Mouse (Mus musculus) erythroblast, embryonic 14.5 days (primary cell): ENCODE data around the gene Lhx4. TPM values are rescaled to one million over a fixed set of nuclear protein-coding genes. Genes with fewer than 3 reads are reported as not detected.

Experiments used
- H3K27me3 ChIP-seq: 2 replicates; pipeline ENCODE4 v1.6.1; 2012; ENCODE audit warnings: inconsistent platforms; ENCODE audit not compliant: control insufficient read depth
- H3K36me3 ChIP-seq: 2 replicates; pipeline ENCODE4 v1.6.1; 2012; ENCODE audit warnings: mild to moderate bottlenecking, inconsistent platforms; ENCODE audit not compliant: control insufficient read depth
- H3K4me1 ChIP-seq: 2 replicates; pipeline ENCODE4 v1.6.1; 2012; ENCODE audit warnings: inconsistent platforms; ENCODE audit not compliant: control insufficient read depth
- H3K4me3 ChIP-seq: replicated peaks from 2 replicates; pipeline ENCODE3; 2012; ENCODE audit warnings: moderate library complexity, mild to moderate bottlenecking, inconsistent platforms
- H3K9me3 ChIP-seq: 2 replicates; pipeline ENCODE4 v1.6.1; 2012; ENCODE audit warnings: low read length, inconsistent platforms, mixed read lengths; ENCODE audit not compliant: control insufficient read depth
- GATA1 ChIP-seq: IDR thresholded peaks from 2 replicates; pipeline ENCODE4 v1.6.1; 2012; ENCODE audit warnings: low read length, inconsistent platforms, mixed read lengths
- TAL1 ChIP-seq: IDR thresholded peaks from 3 replicates; pipeline ENCODE4 v1.6.1; 2012; ENCODE audit warnings: low read length, inconsistent platforms, mixed read lengths
- polyA plus RNA-seq: library from polyadenylated mRNA; stranded (reverse); fragments of >175 nt; gene quantifications from 2 replicates; pipeline ENCODE4 v1.2.3, GENCODE M21; 2012

Gene Lhx4
- polyA plus RNA-seq, 1 experiment: not detected

- no peak for TF ChIP-seq TAL1
- peaks cover 3% of the 10 kb centered on the region for H3K4me1 ChIP-seq
- no peak overlapping the region for H3K4me3 ChIP-seq
- H3K36me3 ChIP-seq: no peaks in the 10 kb centered on the region
- peaks cover 97% of the 10 kb centered on the region for H3K27me3 ChIP-seq
- peaks cover 2% of the 10 kb centered on the region; the same call in 1 of the 2 replicates for H3K9me3 ChIP-seq
Measured at GRCm38 (mm10) chr1:155747011-155747410, 4.5 kb downstream of the Lhx4 start.

DNA sequence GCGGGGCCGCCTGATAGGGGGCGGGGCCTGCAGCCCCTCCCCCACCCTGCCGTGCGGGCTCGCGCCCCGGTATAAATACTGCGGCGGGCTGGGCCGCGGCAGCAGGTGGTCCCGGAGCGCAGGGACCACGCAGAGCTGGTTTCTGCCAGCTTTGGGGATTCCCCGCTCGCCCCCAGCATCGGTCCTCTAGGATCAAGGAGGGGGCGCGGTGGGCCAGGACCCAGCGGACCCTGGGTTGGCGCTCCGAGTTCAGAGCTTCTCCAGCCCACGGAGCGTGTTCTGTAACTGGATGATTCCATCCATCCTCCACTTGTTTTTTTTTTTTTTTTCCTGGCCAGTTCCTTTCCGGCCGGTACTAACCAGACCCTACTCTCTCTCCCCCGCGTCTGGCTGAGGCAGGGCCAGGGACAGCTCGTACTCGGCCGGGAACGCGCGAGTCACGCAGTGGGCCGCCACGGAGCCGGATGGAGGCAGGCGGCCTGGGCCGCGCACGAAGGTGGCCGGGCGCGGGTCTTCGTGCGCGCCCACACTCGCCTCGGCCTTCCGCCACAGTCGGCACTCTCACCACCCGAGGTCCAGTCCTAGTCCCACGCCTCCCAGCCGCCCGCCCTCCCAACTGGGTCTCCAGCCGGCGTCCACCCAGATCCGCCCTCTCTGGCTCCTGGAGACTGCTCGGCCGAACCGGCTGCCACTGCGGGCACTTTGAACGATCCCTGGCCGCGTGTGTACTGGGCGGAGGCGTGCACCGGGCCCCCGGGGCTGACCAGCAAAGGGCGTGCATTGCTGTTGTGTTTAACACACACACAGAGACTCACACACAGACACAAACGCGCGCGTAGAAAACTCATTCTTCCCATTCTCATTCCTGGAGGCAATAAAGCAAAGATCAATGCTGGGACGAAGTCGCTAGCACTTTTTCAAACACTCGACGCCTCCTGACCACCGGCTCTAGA, 8.8 kb downstream of the Lhx4 start:
- Histone ChIP-seq H3K36me3 (no peaks in the 10 kb centered on the region), H3K4me1 (peaks cover 3% of the 10 kb centered on the region), H3K27me3 (peaks cover 100% of the 10 kb centered on the region), H3K4me3 (no peak overlapping the region), H3K9me3 (peaks cover 2% of the 10 kb centered on the region; the same call in 1 of the 2 replicates)
- TF ChIP-seq TAL1 (no peak), GATA1 (no peak)

GRCm38 (mm10) chr1:155741988-155742387, 9.5 kb downstream of the Lhx4 start:
- H3K36me3 ChIP-seq: no peaks in the 10 kb centered on the region
- H3K9me3 ChIP-seq: peaks cover 6% of the 10 kb centered on the region; the same call in 1 of the 2 replicates
- peaks cover 100% of the 10 kb centered on the region for H3K27me3 ChIP-seq
- peaks cover 3% of the 10 kb centered on the region for H3K4me1 ChIP-seq
- no peak overlapping the region for H3K4me3 ChIP-seq
- TF ChIP-seq GATA1 (no peak), TAL1 (no peak)

DNA sequence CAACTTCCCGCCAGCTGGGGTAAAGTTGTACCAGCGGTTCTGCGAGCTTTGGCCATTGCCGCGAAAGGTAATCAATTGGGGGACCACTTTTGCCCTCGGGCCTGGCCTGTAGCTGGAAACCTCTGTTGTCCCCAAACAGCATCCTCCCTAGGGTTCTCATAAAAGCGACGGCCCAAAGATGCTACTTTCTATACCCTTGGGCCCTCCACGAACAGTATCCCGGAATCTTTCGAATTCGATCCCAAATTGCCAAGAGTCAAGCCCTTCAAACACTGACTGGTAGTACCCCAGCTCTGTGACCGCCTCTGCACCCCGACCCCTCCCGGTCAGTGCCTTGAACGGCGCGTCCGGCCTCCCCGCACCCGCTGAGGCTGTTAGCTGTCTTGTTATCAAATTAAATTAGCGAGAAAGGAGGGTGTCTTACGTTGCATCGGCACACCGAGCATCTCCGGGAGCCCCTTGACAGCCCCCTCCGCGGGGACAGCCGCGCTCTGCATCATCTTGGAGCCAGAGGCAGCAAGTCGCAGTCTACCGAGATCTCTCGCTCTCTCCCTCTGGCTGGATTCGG, 10.0 kb downstream of the Lhx4 start:
- no peak for TF ChIP-seq GATA1
- no peak for TF ChIP-seq TAL1
- peaks cover 100% of the 10 kb centered on the region for H3K27me3 ChIP-seq
- H3K4me3 ChIP-seq: no peak overlapping the region

DNA sequence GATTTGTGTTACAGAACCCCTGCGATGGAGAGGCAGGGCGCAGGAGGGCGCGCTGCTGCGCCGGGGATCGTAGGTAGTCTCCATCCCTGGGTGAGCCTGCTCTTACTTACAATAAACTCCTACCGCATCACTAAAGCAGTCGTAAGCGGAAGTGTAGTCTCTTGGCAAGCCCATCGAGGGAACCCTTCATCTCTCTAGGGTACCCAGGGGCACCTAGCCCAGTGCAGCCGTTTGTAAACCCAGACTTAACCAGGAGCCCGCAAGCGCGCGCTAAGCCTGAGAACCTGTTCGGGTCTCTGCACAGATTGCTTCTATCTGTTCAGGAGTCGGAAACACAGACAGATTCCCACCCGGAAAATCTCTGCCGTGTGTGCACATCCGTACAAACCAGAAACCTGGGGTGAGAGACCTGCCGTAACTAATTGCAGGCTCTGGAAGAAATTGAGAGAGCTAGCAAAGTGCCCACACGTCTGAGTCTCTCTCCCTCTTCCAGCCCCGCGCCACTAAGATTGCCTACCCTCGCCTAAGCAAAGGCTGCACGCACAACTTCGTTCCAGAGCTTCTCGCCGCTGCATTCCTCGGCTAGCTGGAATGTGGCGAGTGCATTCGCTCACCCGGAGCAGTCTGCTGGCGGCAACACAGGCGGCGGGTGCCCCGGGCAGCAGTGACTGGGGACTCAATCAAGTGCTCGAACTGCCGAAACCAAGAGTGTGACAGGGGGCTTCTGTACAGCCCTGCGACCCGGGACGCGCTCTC, 10.7 kb downstream of the Lhx4 start:
- Histone ChIP-seq H3K9me3 (peaks cover 10% of the 10 kb centered on the region; the same call in 1 of the 2 replicates), H3K4me3 (no peak overlapping the region), H3K27me3 (peaks cover 100% of the 10 kb centered on the region), H3K4me1 (peaks cover 3% of the 10 kb centered on the region), H3K36me3 (no peaks in the 10 kb centered on the region)
- TF ChIP-seq GATA1 (no peak), TAL1 (no peak)

More for the DNA sequence above, 10.0 kb downstream of the Lhx4 start:
- Histone ChIP-seq H3K4me1 (peaks cover 3% of the 10 kb centered on the region), H3K9me3 (peaks cover 8% of the 10 kb centered on the region; the same call in 1 of the 2 replicates), H3K36me3 (no peaks in the 10 kb centered on the region)

DNA sequence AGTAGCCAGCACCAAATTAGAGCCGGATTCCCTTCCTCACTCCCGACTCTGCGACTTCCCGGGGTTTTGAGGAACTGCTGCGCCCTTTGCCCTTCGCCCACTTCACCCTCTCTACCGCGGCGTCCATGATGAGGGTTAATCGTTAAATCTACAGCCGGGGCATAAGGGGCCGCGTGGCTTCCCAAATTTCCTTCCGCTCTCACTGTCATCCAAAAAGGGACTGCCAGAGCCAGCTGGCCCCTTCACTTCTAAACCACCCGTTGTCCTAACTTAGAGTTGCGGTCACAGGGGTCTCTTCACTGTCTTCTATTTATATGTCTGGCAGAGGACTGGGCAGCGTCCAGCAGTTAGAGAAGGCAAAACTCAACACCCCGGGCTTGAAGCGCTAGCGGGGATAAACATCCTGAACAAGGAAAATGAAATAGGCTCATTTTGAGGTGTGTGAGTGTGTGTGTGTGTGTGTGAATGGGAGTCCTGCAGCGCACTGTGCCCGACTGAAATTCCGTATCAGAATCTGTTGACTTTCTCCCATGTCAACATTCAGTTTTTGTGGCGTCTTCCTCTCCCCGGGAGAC, 13.6 kb downstream of the Lhx4 start:
- TF ChIP-seq TAL1: no peak
- TF ChIP-seq GATA1: no peak
- peaks cover 10% of the 10 kb centered on the region; the same call in 1 of the 2 replicates for H3K9me3 ChIP-seq
- H3K36me3 ChIP-seq: no peaks in the 10 kb centered on the region
- H3K4me3 ChIP-seq: no peak overlapping the region
- H3K4me1 ChIP-seq: peaks cover 3% of the 10 kb centered on the region
- H3K27me3 ChIP-seq: peaks cover 100% of the 10 kb centered on the region

DNA sequence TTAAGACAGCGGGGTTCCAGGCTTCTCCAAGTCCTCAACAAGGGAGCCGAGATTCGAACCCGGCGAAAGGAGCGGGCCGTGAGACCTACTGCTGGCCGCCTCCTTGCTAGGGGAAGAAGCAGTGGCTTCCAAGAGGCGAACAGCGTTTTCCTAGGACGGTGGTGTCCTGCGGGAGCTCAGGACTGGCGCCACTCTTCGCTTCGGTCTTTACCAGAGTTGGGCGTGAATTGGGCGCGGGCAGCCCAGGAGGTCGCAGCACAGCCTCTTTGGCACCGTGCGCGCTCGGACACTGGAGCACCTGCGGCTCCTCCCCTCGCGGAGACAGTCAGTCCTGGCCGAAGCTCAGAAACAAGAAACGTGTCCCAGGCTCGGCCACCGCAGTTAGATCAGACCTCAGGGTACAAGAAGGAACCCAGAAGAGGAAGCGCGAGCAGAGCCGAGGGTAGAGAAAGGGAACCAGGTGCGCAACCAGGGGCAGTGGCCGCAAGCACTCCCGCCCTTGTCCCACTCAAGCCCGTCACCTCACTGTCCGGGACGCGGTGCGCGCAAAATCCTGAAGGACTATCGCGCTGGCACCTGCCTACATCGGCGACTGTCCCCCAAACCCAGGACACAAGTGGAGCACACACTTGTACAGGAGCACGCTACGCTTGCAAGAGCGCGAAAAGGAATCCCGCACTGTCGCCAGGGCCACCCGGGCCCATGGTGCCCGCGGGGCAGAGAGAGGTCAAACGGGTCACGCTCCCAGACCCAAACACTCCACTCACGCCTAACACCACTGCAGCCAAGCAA, 14.3 kb downstream of the Lhx4 start:
- no peaks in the 10 kb centered on the region for H3K36me3 ChIP-seq
- H3K4me1 ChIP-seq: no peaks in the 10 kb centered on the region; the same call in 1 of the 2 replicates
- H3K9me3 ChIP-seq: peaks cover 8% of the 10 kb centered on the region; the same call in 1 of the 2 replicates
- no peak overlapping the region for H3K4me3 ChIP-seq
- peaks cover 100% of the 10 kb centered on the region for H3K27me3 ChIP-seq
- TF ChIP-seq TAL1 (no peak), GATA1 (no peak)

GRCm38 (mm10) chr1:155736096-155736825, 15.2 kb downstream of the Lhx4 start:
- TF ChIP-seq TAL1: no peak
- no peak for TF ChIP-seq GATA1
- Histone ChIP-seq H3K27me3 (peaks cover 100% of the 10 kb centered on the region), H3K4me1 (no peaks in the 10 kb centered on the region), H3K36me3 (no peaks in the 10 kb centered on the region), H3K4me3 (no peak overlapping the region), H3K9me3 (peaks cover 8% of the 10 kb centered on the region; the same call in 1 of the 2 replicates)
